Mouse (Mus musculus): Measurements from ENCODE around the gene Kdm1b.

GRCm38 (mm10) chr13:47124986-47125385 is 81.7 kb downstream of the Kdm1b start:
- no peak for TF ChIP-seq POLR2A (IDR thresholded peaks at IDR 0.05; ENCODE audit: low read depth, low read length)
- no peak for TF ChIP-seq CTCF (IDR thresholded peaks at IDR 0.05; ENCODE audit: borderline replicate concordance, insufficient read depth, low read length)
